Mouse (Mus musculus): ENCODE data around the gene Unc79.

Unc79 gene

DNA sequence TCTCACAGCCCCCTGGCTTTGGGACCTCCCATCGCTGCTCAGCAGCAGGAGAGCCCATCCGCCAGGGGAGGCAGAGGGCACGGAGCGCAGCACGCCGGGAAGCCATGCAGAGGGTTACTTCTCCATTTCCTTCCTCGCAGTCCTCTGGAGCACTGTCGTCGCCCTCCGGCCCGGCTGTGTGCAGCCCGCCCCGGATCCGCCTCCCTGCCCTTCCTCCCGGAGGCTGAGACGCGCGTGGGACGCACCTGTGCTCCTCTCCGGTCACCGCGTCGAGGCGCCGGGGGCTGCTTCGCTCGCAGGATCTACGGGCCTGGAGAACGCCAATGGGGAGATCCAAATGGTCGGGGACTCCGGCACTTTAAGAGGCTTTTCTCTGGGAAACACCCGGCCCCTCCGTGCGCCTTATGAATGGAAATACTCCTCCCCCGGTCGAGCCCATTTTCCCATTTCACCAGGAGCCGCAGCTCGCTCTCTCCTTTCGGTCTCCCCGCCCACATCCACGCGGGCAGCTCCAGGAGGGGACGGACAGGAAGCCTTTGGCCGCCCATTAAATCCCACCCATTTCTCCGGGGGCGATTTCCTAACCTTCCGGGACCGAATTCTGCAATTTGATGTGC is at the start of gene Unc79:
Gene Unc79 (plus strand): TSS at position 82 of the 617 bp plus-strand sequence.
- in situ Hi-C loops (cut with MboI) = no loop called here

DNA sequence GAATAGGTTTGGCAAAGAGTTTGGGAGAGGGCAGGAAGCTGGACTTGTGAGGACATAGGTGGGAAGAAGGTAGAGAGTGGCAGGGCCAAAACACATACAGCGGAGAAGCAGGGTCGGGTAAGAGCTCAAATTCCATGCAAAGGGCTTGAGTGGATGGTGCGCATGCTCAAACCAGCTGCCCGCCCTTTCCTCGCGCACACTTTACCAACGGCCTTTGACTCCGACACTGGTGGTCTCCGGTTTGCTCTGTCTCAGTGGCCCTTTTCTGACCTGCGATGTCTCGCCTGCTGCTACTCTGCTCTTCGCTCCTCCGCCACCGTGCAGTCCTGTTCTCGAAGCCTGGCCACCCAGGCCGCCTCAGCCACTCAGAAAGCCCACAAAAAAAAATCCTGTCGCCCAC is 49.6 kb upstream of the Unc79 start, which contains the start of gene Cox8c:
Gene Cox8c (plus strand): TSS at position 226 of the 400 bp plus-strand sequence.
- in situ Hi-C loops (cut with MboI) = no loop called here

DNA sequence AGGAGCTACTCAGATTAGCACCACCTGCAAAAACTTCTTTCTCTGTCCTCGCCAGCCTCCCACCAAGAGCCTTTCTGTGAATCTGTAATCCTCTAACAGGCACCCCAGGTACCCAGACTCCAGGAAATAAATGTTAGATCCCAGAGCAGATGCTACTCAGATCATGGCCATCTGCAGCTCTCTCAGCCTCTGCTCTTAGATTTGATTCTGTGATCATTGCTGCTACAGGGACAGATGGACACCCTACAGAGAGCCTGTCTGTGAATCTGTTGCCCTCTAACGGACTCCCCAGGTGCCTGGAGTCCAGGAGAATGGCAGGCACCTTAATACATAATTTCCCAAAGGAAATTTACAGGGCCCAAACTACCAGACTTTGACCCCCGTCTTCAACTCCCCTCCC is 40.5 kb upstream of the Unc79 start:
- in situ Hi-C loops (cut with MboI) = no loop called here

DNA sequence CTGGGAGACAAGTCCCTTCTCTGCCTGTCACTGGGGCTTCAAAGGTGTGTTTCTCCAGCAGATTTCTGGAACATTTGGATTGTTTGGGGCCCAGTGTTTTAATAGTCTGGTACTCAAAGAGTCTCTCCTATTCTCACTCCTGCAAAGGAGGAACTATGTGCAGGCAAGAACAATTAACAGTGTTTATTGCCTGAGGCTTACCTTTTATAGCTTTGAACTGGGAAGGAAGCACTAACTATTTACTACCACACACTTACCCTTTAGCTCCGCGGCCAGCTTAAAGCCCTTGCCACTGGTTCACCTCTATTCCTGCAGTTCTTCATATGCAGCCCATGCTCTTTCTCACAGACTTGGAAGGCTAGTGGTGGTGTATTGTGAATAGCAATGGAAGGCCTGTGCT is 32.6 kb upstream of the Unc79 start:
- in situ Hi-C loops (cut with MboI) = no loop called here

DNA sequence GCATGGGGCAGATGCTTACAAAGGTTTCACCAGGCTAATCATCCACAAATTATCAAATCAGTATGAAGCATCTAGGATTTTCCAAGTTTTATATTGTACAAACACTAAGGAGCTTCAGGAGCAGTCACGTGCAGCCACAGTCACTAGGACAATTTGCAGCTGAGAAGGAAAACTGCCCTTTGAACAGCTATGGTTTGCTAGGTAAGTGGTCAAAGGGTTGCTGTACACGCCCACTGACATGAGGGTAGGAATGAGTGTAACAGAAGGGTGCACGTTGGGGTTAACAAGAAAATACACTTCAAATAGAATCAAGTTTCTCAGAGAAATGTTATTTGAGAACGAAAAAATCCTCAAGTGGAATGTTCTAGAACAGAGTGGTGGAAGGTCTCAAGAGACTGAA is 18.9 kb upstream of the Unc79 start:
- in situ Hi-C loops (cut with MboI) = no loop called here

DNA sequence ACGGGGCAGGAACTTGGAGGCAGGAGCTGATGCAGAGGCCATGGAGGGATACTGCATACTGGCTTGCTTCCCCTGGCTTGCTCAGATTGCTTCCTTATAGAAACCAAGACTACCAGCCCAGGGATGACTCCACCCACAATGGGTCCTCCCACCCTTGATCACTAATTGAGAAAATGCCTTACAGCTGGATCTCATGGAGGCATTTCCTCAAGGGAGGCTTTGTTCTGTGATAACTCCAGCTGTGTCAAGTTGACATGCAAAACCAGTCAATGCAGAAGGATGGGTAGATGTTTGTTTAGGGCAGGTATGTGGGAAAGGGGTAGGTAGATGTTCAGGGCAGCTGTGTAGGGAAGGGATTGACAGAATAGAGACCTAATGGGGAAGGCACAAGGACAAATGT is 18.3 kb upstream of the Unc79 start:
- in situ Hi-C loops (cut with MboI) = no loop called here

DNA sequence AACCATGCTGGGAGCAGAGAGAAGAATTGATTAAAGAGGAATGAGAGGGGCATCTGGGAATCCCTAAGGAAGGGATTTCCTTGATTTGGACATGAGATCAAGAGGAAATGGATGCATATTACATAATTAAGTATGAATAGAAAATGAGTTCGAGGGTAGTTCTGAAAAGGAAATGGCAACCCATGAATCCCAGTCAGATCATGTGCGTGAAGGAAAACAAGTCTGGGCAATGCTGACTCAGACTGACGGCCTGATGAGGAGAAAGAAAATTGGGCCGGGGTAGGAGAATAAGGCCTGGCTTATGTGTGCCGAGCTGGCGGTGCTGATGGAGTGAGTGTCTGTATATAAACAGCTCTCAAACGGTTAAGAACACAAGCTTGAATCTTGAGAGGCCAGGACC is 17.9 kb upstream of the Unc79 start:
- in situ Hi-C loops (cut with MboI) = no loop called here

DNA sequence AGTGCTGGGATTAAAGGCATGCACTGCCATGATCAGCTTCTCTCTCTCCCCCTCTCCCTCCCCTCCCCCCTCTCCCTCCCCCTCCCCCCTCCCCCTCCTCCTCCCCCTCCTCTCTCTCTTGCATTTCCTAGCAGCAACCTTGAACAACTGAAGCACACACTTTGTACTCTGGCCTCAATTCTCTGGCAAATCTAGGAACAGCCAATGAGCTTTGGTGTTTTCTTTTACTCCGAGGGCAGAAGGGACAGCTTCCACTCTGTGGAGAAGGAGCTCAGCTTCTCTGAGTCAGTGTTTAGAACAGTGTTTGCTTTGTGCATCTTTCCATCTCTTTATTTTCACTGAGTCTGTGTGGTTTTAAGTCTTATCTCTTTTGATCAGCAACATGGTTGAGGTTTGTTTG is 12.8 kb upstream of the Unc79 start:
- in situ Hi-C loops (cut with MboI) = no loop called here

DNA sequence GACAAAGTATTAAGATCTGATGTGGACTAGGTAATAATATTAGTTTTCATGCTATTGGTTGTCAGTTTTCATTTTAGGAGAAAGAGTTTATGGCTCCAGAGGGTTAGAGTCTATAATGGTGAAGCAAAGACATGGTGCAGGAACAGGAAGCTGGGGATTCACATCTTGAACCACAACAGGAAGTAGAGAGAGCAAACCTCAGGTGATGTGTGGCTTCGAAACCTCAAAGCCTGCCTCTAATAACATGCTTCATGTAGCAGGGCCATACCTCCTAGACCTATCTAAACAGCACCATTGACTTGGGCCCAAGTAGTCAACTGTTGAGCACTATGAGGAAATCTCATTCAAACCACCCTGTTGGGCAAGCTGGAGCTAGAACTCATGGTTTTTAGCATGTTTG is 3.1 kb upstream of the Unc79 start:
- in situ Hi-C loops (cut with MboI) = no loop called here

DNA sequence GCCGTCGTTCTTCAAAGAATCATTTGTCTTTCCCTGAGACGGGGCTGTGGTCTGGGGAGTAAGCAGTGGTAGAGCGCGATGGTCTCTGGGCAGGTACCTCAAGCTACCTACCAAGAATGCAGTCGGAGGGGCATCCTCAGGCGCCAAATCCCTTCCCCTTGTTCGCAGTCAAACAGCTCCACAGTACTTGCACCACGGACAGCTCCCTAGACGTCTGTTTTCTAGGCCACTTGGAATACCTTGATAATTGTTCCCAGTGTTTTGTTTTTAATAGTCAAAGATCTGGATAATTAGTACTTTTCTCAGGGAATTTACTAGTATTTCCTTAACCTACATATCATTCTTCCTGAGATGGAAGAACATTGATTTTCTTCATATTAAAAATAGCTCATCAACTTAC is 833 bp upstream of the Unc79 start:
- in situ Hi-C loops (cut with MboI) = no loop called here

DNA sequence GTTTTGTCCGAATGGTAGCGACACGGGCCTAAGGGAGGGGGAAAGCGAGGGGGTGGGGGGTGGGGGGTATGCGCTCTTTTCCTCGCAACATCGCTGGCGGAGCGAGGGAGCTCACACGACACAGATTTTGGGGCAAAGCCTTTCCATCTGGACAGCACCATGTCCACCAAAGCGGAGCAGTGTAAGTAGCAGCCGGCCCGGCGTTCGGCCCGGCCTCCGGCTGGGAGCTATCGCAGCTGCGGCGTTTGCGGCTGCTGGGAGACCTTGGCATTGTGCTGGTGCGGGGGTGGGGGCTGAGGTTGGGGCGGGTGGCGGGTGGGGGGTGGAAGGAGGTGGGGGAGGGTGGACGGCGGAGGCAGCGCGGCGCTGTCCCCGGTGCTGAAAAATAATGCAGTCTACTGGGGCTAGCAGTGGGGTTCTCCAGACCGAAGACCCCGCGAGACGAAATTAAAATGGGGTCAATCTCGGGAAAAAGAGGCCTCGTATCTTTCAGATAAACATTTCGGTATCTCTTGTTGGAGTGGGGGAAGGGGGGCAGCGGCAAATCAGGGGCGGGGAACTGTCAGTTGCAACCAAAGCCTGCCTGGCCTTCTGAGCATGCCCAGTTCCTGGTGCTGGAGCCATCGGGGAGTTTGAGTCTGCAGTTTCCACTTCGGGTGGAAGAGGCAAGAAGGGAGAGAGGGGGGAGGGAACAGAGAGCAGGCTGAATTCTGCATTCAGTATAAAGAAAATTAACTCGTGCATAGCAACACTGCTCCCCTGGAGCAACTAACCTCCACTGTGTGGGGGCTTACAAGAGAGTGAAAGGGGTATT is 943 bp downstream of the Unc79 start:
- in situ Hi-C loops (cut with MboI) = no loop called here

DNA sequence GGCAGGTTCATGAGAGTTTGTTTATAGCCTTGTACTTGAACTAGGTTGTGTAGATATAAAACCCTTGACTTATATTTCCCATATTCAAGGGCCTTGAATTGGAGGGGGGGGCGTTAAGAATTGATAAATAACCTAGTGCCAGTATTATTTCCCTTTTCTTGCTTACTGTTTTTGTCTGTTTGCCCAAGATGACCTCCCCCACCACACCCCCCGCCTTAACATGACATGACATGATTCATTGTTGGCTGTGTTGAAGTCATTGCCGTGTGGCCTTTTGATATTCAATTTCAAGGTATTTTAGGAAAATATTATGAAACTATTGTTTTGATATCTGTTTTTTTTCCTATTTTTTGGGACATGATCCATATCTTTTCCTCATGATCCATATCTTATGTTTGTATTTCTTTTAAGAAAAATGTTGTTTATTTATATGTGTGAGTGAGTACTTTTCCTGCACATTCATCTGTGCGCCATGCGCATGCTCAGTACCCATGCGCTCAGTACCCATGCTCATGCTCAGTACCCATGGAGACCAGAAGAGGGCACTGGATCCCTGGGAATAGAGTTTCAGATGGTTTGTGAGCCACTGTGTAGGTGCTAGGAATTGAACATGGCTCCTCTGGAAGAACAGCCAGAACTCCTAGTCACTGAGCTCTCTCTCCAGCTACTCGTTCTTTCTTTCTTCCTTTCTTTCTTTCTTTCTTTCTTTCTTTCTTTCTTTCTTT is 11.6 kb downstream of the Unc79 start:
- in situ Hi-C loops (cut with MboI) = no loop called here

DNA sequence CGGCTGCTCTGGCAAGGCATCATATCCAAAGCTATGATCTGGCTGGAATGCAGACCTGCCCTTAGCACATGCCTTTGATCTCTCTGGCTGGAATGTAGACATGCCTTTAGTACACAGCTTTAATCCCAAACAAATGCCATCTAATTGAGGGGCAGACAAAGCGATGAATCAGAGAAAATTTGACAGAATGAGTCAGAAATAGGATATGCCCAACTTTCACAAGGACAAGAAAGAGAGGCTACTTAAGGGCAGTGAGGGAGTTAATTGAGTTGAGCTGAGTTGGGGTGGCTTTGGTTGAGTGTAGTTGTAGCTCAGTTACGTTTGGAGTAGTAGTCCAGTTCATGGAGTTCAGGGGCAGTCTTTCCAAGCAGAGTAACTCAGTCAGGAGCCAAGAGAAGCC is 12.4 kb downstream of the Unc79 start:
- in situ Hi-C loops (cut with MboI) = no loop called here

DNA sequence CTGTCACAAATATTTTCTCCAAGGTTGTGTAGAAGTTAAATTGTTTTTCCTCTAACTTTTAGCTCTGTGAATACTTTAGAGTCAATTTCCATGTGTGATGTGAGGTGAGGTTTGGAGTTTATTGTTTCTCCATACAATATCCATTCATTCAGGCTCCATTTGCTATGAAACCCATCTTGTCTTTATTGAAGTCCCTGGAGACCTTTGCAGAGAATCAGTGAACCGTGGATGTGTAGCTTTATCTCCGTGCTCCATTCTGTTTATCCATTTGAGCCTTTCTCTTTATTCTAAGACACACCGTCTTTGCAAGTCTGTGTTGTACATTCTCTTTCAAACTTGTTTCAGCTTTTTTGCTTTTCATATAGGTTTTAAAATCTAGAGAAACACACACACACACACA is 15.8 kb downstream of the Unc79 start:
- in situ Hi-C loops (cut with MboI) = no loop called here

DNA sequence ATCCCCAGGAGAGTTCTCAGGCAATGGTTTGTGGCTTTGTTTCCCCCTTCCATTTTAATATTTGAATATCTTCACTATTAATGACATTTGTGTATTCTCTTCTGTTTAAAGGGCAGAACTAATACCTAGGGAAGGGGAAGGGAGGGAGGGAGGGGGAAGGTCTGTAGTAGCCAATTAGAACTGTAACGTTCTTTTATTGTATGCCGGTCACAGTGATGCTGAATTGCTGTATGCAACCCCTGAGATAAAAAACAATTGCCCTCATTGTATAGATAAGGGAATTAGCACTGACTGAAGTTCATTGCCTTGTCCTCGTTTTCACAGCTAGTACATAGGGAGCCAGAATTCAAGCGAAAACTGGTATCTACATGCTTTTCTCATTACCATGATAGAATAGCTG is 31.9 kb downstream of the Unc79 start:
- in situ Hi-C loops (cut with MboI) = no loop called here

DNA sequence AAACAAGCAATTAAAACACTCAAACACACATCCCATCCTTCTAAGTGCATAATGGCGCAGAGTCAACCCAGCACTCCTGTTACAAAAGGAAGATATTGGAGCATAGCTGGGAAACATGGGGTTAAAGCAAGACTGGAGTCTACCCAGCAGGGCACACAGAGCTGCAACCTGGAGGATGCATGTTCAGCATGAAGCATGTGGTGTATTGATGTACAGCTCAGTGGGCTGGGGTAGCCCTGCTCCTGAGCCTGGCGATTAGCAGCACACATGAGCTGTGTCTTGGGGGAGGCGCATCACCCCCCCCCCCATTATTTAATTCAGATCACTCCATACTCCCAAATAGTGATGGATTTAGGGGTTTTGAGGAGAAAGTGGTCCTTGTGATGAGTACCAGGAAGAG is 32.9 kb downstream of the Unc79 start:
- in situ Hi-C loops (cut with MboI) = no loop called here

DNA sequence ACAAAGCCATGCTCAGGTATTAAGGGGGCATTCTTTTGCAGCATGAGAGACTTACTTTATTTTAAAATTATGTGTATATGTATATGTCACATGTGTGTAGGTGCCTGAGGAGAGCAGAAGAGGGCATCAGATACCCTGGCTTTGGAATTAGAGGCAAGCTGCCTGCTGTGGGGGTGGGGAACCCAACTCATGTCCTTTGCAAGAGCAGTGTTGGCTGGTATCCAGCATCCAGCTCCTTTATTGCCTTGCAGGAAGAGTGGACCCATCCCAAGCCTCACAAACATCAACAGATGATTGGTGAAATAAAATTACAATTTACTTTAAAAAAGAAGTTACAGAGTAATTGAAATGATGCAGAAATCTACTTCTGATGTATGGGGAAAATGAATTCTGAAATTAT is 36.7 kb downstream of the Unc79 start:
- in situ Hi-C loops (cut with MboI) = no loop called here

DNA sequence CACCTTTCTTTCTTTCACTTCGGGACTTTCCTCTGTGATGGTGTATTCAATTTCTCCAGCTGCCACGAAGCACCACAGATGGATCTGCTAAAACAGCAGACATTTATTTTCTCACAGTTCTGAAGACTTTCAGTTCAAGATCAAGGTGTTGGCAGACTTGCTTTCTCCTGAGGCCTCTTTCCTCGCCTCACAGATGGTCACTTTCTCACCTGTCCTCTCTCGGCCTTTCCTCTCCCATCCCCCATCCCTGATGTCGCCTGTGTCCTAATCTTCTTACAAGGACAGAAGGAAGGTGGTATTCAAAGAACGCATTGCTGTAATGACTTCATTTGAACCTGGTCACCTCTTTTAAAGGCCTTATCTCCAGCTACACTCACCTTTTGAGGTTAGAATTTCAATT is 39.1 kb downstream of the Unc79 start:
- in situ Hi-C loops (cut with MboI) = no loop called here

DNA sequence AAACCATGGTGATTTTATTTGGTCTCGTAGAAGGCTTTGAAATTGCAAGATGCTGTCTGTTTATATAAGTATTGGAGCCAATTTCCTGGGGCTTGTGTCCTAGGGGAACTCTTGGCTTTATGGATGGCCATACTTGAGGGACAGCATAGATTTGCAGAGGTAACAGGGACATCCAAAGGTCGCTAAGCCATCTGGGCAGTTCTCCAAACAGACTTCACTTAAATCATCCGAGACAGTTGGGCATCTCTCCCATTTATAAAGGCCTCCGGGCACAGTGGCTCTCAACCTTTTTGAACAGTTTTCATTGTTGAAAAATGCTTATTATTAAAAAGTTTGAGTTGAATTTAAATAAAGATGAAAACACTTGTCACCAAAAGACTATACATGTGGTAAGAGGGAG is 59.8 kb downstream of the Unc79 start:
- in situ Hi-C loops (cut with MboI) = no loop called here

DNA sequence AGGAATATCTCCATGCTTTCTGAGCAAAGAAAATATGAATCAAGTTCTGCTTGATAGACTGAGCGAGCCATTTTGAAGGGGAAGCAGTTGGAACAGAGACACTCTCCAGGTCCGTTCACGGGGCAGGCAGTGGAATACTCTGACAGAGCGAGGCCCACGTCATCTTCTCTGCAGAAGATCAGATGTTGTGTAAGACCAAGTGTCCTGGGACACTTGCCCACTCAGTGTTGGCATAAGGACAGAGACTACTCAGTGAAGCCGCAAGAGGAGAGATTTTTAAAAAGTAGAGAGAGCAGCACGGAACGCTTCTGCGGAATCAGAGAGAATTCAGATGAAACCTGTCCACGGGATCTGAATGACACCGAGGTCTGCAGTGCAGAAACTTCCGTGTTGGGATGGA is 69.5 kb downstream of the Unc79 start:
- in situ Hi-C loops (cut with MboI) = no loop called here

DNA sequence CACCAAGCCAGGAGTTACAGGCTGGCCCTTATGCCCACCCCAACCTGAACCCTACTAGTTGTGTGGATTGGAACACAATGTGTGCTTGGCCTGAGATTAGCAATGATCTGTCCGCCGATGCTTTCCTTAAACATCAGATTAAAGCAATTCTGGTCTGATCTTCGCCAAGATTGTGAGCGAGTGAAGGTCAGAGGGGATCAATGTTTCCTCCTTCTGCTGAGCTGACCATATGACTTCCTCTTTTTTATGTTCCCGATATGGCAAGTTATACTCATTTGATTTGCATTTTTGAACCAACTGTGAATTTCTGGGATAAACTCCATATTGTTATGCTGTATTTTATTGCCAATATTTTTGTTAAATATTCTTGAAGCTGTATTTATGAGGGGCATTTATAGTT is 88.0 kb downstream of the Unc79 start:
- in situ Hi-C loops (cut with MboI) = no loop called here

DNA sequence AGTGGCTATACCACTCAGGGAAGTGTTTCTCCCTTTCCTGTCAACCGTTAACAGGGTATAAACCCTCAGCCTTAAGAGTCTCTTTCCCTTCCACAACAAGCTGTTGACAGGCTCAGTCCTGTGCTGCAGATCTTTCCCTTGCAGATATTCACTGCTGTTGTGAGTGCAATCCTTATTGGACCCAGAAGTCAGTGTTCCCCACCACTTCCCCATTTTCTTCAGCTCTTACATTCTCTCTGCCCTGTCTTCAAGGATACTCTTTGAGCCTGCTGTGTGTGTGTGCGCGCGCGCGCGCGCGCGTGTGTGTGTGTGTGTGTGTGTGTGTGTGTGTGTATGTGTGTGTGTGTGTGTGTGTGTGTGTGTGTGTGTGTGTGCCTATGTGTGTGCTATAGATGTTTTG is 90.7 kb downstream of the Unc79 start:
- in situ Hi-C loops (cut with MboI) = no loop called here

DNA sequence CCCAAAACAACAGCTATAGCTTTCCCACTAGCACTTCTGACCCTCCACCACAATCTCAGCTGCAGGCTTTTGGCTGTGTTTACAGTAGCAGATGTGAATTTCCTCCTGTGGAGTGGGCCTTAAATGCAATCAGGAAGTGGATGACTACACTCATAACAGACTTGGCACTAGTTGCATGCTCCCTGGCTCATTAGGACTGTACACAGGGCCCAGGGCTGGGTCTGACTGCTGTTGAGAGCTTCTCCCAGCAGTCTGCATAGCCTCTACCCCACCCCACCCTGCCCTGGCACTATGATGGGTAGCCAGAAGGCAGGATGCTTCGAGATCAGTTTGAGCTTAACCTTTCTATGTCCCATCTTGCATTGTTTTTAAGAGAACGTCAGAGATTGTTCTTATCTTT is 91.5 kb downstream of the Unc79 start:
- in situ Hi-C loops (cut with MboI) = no loop called here
